Mouse (Mus musculus) kidney, adult 2 months (tissue): Measurements from ENCODE around the gene Mthfd1.

Experiments
- CTCF ChIP-seq: fragments of 200-500 bp; conservative IDR thresholded peaks from 2 replicates; pipeline ENCODE4 v1.5.1; 2011; ENCODE audit warnings: low read depth, mild to moderate bottlenecking, control low read depth, low read length, moderate library complexity, mixed read lengths; ENCODE audit not compliant: insufficient read depth, insufficient read length
- POLR2A ChIP-seq: fragments of 200-500 bp; IDR thresholded peaks from one replicate; pipeline ENCODE4 v1.6.1; 2011; ENCODE audit warnings: low read depth, low read length, control low read depth

- TF ChIP-seq POLR2A (no peak), CTCF (no peak)
Measured at GRCm38 (mm10) chr12:76328567-76329354, 73.7 kb downstream of the Mthfd1 start.
